Mouse (Mus musculus): ENCODE results near the gene Matn4.

DNA sequence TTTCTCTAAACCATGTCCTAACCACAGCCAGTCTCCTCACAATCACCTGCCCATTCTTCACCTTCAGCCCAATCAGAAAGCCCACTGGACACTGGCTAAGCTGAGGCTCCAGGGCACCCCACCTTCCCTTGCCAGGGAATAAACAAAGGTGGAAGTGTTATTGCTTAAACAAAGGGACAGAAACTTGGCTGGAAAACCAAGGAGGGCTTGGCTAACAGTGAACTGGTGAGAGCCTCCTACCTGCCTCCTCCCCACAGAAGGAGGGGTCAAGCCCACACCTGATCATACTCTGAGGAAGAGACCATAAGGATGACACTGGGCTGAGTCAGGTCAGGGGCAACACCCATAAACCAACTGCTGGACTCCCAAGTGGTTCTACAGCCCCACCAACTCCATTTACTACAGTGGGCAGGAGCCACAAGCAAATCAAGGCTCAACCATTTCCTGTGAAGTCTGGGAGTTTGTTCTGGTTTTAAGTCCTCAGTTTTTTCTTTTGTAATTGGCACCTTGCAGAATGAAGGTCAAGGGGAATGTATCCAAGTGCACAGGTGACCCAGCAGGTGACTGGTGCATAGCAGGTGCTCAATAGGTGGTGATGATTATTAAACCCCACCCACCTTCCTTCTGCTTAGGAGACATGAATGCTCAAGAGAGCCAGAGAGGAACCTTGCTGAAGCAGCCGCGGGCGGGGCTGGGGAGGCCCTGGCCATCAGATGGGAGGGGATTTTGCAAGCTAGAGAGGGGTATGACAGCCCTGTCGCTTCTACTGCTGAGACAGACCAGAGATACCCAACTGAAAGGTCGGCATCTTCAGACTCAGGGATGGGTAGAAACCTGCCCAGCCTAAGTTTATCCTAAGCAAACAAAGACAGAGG, 30.5 kb upstream of the Matn4 start:
- TF ChIP-seq CTCF (IDR thresholded peaks at IDR 0.05; ENCODE audit: control insufficient read depth, insufficient read depth, insufficient read length) (no peak), MYOG (IDR thresholded peaks at IDR 0.05; ENCODE audit: control insufficient read depth, extremely low read depth, insufficient read length) (no peak), MAX (IDR thresholded peaks at IDR 0.05) (no peak), CEBPB (IDR thresholded peaks at IDR 0.05; ENCODE audit: low read depth) (no peak), USF1 (IDR thresholded peaks at IDR 0.05; ENCODE audit: low read depth) (no peak)

Data from C2C12 (cell line).